Mouse (Mus musculus) layer of hippocampus, adult 11-12 months (tissue): Measurements from ENCODE around the gene 3830406C13Rik.
"Not testable (repeated sequence)": the region's sequence is repeated elsewhere in the genome, so short reads cannot be mapped to it uniquely, and the experiment has no call there.

ENCODE experiments used
- DNase-seq: peaks from one replicate; pipeline ENCODE4 v3.0.0; 2022; ENCODE audit warnings: low spot score

Gene 3830406C13Rik

DNA sequence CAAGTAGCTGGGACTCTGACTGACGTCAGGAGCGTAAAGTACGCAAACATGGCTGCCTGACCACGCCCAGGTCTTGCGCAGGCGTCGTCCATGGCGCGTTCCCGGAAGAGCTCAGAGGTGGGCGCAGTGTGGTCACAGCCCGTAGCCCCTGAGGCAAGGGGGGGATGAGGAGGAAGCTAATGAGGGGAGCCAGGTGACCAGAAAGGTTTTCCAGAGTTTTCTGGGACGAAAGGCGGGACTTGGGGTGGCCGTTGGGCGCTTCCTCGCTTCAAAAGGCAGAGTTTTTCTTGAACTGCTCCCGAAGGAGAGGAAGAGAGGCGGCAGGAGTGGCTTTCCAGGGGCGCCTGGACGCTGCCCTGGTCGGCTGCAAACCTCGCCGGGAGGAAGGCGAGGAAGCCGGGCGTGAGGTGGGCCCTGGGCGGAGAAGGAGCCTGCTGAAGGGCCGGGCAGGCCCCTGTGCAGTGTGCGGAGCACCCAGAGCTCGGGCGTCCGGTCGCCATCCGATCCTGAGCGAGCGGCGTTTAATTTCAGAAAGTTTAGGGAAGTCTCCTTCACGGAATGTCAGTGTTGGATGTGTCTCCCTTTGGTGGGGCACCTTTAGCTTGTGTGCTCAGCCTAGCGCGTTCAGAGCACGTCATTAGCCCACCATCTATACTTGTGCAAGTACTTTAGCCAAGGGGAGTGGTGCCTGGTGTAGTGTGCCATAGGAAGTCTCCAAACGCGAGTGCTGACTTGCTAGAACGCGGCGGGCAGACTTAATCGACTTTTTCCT, at the start of gene 3830406C13Rik:
TSS of gene 3830406C13Rik (plus strand) at position 33 of the 772 bp plus-strand sequence.
- peak; percentile 85 for DNase-seq

DNA sequence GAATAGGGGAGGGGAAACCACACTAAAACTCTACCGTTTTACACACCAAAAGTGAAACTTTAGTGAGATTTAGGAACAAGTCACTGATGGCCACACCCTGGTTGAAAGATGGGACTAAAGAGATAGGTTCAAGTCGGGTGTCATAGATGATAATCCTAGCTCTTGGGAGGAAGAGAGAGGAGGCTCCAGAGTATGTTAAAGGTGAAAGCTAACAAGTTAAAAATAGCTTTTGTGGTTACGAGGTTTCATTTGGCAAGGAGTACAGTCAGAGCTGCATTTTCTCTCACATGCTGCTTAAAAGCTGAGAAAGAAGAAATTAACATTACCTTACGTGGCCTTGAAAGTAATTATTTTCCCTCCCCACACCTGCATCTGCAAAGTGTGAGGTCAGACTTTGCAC, 40.2 kb upstream of the 3830406C13Rik start:
- DNase-seq, result no peak

DNA sequence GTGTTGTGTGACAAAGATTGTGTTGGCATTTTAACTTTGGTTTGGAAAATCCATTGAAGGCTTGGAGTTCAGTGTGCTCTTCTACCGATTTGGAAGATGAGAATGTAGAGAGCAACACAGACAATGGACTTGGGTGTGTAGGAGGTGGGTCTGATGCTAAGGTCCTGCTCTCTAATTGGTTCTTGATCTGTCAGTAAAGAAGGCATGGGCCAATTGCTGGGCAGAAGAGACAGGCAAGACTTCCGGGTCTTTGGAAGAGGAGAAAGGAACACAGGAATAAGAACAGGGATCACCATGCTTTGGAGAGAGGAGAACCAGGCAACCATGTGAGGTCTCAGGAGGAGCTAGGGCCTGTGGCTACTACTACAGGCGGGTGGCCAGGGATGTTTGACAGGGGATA, 7.9 kb upstream of the 3830406C13Rik start:
- DNase-seq, result no peak

DNA sequence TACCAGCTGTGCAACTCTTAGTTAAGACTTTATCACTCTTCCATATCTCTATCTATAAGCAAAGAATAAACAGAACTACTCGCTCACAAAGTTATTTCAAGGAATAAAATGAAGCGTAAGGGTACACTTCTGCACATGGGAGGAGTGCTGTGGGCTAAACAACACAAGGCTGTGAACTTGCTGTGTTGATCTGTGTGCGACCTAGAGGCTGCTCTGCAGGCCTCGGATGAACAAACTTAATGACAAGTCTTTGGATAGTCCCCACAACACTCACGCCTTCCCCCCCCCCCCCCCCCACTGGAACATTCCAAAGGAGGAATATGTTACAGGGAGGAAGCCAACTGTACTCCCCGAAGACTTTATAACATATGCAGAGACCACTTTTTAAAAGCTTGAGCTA, 332 bp upstream of the 3830406C13Rik start, which contains the start of gene Gm49355:
TSS of gene Gm49355 (plus strand) at position 336 of the 400 bp plus-strand sequence.
- DNase-seq, result no peak

DNA sequence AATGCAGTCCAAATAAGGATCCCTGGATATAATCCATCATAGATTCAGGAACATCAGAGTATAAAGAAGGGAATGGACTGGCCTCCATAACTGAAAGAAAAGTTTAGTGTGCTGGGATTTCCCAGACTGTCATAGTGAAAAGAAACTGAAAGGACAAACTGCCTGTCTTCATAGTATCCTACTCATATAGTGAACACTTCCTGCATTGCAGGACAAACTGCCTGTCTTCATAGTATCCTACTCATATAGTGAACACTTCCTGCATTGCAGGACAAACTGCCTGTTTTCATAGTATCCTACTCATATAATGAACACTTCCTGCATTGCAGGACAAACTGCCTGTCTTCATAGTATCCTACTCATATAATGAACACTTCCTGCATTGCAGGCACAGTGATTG, 5.8 kb downstream of the 3830406C13Rik start:
- DNase-seq, result not testable (repeated sequence)

DNA sequence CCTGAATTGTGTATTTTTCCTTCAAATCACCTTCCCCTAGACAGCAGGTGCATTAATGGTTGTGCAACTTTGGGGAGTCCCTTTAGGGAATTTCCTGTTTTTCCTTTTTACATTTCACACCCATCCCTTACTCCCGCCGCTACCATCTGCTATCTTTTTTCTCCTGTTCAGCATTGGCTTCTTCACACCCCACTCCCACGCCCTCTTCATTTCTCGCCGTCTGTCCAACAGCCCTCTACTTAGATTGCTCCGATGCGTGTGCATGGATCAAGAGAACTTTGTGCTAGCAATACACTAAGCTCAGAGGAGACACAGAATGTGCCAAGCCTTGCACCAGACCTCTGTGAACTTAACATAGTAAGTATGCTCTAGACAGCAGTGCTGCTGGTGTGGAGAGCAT, 12.4 kb downstream of the 3830406C13Rik start:
- peak; percentile 78 for DNase-seq

DNA sequence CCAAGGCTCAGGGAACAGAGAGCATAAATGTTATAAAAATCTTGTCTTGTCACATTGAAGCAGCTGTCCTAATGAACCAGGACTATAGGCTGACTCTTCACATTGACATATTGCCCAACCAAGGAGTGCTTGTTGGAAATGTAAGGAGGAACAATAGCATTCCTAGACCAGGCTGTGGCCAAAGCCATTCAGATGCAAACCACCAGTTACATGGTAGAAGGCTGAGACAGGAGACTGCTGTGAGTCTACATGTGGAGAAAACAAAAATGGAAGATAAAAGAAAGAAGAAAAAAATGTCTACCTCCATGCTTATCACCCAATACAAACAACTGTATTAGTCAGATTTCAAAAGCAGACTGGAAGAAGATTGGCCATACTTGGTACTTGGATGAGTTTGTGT, 15.2 kb downstream of the 3830406C13Rik start:
- DNase-seq, result no peak

DNA sequence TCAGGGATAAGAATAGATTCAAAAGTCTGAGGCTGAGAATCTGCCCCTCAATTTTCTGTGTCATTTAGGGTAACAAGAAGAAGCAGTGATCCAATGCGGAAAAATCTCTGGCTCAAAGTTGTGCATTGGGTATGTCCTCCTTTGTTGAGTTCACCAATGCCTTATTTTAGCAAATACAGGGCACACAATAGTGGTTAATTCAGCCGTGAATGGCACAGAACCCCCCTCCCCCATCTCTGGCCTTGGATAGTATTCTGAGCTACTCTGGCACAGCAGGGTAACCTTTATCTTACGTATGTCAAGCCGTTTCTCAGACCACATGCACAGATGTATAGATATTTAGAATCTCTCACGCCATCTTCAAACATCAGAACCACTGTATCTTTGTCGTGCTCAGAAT, 15.7 kb downstream of the 3830406C13Rik start:
- DNase-seq, result no peak

DNA sequence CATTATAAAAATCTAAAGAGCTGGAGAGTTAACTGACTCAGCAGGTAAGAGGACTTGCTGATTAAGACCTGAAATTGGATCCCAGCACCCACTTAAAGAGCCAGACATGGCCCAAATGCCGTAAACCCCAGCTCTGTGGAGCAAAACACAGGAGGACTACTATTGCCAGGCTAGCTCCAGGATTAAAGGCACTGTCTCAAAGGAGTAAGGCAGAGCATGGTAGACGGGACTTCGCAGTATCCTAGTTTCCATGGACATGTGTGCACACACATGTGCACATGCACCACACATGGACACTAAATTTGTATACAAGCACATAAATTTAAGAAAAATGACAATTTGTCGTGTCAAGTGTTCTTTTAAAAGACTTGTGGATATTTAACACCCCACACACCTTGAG, 16.3 kb downstream of the 3830406C13Rik start:
- DNase-seq, result no peak

DNA sequence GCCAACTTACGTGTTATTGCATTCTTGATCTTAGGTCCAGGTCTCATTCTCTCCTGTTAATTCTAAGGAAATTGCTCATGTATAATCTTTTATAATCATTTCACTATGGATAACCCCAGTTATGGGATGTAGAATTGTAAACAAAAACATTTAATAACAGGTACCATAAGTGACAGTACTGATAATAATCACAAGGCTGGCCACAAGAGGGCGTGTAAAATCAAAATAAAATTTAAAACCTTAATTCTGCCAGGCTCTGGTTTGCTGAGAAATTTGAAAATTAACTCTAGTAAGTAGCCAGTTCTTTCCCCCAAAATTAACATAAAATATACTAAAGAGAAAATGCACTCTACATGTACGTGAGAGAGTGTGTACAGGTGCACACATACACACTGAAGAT, 16.7 kb downstream of the 3830406C13Rik start:
- DNase-seq, result peak; percentile 54

DNA sequence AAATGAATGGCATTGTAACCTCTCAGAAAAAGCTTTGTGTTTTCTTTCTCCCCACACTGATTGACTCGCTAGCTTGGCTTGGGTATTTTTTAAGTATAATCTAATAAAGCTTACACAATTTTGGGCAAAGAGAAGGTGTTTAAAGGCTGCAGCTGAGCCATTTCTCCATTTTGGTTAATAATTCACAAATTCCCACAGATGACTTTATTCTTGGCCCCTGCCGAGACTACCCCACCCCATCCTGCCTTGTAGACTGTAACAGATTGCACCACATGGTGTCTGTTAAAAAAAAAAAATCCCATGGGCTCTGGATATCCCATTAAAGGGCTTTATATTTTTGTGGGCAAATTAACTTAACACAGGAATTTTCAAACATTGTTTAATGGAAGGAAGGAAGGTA, 19.1 kb downstream of the 3830406C13Rik start:
- no peak for DNase-seq

DNA sequence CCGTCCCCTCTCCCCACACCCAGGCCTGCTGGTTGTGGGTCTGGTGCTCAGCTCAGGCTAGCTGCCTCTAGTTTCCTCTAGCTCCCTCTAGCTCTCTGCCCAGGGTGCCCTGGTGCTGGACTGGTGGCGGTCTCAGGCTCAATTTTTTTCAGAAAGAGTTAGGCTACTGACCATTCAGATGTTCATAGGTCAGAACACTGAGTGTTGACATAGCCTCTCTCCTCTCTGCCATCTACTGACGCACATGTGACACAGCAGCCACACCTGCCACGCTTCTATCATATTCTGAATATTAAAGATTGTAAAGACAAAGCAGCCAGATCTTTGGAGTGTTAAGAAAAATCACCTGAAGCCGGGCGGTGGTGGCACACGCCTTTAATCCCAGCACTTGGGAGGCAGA, 49.6 kb downstream of the 3830406C13Rik start:
- no peak for DNase-seq

DNA sequence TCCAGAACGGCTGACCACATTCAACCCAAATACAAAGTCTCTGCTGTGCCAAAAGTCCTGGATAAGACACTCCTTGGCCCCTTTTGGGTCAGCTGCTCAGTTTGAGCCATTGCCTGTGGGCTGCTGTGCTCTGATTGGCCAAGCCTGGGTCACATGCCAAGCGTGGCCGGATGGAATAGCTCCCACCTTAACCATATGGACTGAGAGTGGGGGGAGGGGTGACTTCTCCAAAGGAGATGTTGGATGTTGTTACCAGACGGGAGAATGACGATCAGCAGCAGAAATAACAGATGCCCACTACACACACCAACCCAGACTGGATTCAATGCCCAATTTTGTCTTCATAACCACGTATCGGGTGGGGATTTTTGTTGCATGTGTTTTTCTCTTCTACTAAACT, 51.0 kb downstream of the 3830406C13Rik start:
- DNase-seq, result no peak

DNA sequence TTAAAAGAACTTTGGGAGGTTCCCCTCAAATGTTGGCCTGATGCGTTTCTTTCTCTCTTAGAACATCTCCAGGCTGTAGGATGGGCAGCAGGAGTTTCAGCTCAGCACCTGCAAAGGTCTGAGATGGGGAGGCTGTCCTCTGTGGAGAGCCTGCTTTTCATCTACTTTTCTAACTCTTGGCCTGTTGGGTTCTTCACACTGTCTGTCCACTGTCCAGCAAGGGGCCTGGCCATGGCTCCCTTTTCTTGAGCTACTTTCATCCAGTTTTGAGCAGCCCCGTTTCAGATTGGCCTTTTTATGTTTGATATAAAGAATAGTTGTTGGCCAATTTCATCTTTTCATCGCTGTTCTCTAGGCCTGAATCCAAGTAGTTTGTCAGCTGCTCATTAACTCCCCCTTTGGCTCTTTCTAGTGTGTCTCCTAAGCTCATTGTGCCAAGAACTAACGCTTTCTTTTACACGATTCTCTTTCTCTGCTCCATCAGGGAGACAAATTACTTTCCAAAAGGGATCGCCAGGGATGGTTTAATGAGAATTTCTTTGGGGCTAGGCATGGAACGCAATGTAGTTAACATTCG, 53.5 kb downstream of the 3830406C13Rik start:
- DNase-seq, result no peak

DNA sequence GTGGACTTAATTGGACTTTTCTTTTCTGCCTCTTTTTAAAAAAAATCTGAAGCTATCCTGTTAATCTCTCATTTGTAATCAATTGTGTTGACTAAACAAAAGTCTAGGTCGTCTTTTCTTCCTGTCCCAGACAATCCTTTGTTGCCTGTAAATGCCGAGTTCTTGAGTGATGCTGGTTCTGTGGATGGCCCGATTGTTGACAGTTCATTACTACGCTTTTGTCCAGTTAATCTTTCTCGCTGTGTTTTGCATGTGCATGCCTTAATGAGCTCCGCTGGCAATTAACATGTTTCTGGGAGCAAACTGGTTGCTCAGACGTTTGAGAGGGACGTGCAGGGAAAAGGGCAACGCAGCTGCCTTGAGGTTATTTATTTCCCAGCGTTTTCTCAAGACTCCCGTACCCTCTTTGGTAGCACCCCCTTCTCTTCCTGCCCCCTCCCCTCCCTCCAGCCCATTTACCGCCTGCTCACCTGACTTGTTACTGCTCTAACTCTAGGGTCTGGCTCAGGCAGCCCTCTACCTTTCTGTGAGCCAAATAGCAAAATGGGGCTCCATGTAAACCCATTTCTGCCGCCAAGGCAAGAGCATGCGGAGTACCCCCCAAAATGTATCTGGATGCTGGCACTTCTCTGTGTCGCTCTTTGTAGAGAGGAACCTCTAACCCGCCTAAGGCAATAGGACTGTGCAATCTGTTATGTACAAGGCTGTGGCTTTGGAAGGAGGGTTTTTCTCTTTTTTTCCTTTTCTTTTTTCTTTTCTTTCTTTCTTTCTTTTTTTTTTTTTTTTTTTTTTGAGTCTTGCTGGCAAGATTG, 54.2 kb downstream of the 3830406C13Rik start:
- DNase-seq, result no peak

DNA sequence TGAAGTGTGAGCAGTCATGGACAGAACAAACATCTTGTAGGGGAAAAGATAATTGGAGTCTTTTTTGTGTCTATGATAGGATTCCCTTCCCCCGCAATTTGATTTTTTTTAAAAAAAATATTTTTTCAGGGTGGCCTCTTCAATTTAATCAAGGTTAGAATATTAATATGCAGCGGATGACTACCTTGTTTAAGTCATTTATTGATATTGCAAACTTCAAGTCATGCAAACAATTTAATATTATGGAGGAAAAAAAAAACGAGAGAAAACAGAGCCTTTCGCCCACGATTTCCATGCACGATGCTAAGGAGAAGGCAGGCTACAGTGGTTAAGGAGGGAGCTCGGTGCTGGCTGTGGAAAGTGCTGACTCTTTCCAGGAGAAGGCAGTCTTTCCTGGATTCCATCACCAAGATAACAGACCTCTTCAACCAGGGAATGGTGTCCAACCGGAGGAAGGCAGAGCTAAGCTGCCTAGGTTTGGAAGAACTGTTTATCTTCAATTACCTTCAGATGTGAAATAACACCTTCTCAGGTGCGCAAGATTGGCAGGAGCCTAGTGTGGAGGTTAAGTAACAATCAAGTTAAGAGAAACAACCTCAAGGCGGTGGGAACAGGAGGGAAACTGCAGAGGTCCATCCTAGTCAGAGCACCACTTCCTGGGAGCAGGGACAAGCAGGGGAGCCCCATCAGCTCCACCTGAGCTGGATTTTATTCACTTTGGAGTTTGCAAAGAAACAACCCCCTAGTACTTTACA, 55.0 kb downstream of the 3830406C13Rik start:
- no peak for DNase-seq

DNA sequence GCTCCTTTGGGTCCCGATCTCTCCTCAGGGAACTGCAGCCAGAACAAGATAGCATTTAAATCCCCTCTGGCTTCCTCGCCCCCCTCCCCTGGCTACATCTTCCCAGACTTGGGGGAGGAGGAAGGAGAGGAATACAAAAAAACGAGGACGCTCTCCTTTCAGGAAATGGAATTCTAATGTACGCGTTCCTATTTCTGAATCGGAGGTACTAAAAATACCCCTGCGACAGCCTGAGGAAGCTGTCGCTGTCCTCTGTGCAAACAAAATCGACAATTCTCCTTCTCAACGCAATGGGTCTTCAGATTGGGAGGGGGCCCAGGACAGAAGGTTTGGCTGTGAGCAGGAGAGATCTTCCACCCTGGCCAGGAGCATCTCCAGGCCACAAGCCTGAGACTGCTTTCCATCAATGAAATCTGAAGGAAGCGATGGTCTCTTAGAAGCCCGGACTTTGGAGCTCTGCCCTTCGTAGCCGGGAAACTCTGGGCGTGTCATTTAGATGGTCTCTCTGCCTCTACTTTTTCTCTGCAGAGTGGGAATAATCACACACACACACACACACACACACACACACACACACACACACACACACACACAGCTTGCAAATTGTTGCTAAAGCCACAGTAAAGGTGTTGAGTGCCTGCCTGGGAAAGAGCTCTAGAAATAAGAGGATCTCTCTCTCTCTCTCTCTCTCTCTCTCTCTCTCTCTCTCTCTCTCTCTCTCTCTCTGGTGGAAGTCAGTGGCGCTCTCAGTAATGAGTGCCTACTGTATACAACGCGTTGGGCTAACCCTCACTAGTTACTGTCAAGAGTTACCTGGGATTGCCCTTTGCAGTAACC, 56.5 kb downstream of the 3830406C13Rik start:
- DNase-seq, result no peak

DNA sequence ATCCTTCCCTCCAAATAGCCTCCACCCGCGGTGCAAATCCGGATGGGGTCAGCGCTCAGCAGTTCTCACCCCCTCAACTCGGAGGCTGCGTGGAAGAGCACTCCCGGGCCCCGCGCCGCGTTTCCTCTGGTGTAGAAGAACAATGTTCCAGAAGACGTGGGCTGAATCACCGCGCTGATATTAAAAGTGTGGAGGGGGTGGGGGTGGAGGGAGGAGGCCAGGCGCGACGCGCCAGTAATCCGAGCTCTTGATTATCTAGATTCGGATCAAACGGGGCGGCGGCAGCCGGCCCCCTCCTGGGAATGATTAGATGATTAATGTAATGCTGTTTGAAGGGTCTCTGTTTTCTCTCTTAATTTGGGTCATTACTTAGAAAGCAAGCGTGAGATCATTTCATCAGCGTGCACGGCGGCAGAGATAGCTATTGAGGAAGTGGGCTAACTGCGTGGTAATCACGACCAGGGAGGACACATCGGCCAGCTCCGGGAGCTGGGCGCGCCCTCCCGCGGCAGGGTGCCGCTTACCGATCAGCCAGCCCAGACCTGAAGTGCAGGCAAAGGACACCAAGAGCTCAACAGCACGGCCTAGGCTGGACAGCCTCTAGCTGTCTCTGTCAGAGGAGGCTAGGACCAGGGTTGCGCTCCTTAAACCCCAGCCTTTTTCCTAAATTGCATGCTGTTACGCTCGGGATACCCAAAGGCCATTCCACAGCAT, 57.3 kb downstream of the 3830406C13Rik start:
- no peak for DNase-seq

DNA sequence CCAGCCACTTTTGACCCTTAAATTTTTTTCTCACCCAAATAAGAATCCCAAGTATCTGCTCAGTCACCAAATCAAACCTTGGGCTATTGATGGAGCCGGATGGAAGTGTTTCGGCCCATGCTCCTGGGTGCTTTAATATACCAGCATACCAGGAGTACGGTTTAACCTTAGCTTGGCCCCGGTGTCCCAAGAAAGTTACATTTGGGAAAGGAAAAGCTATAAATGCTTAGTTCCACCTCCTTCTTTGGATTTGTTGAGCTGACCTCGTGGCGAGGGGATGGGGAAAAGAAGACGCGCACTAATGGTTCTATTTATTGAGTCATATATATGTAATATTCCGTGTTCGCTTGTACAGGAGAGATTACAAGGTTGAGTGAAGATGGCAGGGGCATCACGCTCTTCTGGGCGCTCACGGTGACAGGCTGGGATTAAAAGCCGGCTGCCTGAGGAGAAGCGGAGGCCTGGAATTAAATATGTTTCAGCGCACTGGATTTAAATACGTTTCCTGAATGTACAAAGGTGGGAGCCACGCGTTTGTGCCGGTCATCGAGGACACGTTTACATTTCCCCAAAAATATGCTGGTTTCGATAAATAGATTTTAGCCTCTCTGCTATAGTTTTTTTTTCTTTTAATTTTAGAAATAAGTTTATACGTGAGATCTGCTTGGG, 58.0 kb downstream of the 3830406C13Rik start:
- DNase-seq, result no peak
